Mouse (Mus musculus) G1E (cell line): ENCODE results near the gene Hnrnpf.

ENCODE experiments used
- CTCF ChIP-seq: IDR thresholded peaks from 2 replicates; pipeline ENCODE4 v1.5.1; 2012; ENCODE audit warnings: low read depth, low read length, inconsistent platforms, mixed read lengths
- GATA1 ChIP-seq: IDR thresholded peaks from 2 replicates; pipeline ENCODE4 v1.6.1; 2012; ENCODE audit warnings: borderline replicate concordance, low read length, inconsistent platforms, mixed read lengths
- GATA2 ChIP-seq: IDR thresholded peaks from 2 replicates; pipeline ENCODE4 v1.6.1; 2012; ENCODE audit warnings: low read depth, low read length, inconsistent platforms, borderline replicate concordance
- POLR2AphosphoS5 ChIP-seq: IDR thresholded peaks from 2 replicates; pipeline ENCODE4 v1.6.1; 2012; ENCODE audit warnings: low read depth, low read length, inconsistent platforms; ENCODE audit not compliant: insufficient replicate concordance
- TAL1 ChIP-seq: conservative IDR thresholded peaks from 2 replicates; pipeline ENCODE4 v1.6.1; 2012; ENCODE audit warnings: low read depth, low read length, inconsistent platforms, mixed read lengths

- TF ChIP-seq CTCF (no peak), GATA1 (no peak), TAL1 (no peak), POLR2AphosphoS5 (no peak), GATA2 (no peak)
Measured at GRCm38 (mm10) chr6:117861848-117862247, 38.3 kb upstream of the Hnrnpf start, which contains the start of gene Zfp239.
